Mouse (Mus musculus): Measurements from ENCODE around the gene Ncor2. TPM values are rescaled to one million over a fixed set of nuclear protein-coding genes. Genes with fewer than 3 reads are reported as not detected.

The Ncor2 gene
- polyA plus RNA-seq, 1 experiment from 2014 or later = 19.9 TPM

GRCm38 (mm10) chr5:125056696-125057554 is 122.1 kb downstream of the Ncor2 start:
- Histone ChIP-seq H3K27me3 (ENCODE audit: control insufficient read depth, insufficient read depth, low read depth, low read length) (no peaks in the 10 kb centered on the region), H3K4me2 (ENCODE audit: low read length) (peak overlapping the region; percentile 68; the same call in 1 of the 2 replicates), H3K9me3 (replicated peaks; ENCODE audit: control insufficient read depth, low read length, poor library complexity, severe bottlenecking) (no peaks in the 10 kb centered on the region), H3K4me3 (ENCODE audit: low read depth, low read length) (no peak overlapping the region), H3K27ac (ENCODE audit: low read length) (no peak overlapping the region), H3K4me1 (ENCODE audit: control insufficient read depth, insufficient read depth, low read length) (peaks cover 37% of the 10 kb centered on the region), H3K36me3 (ENCODE audit: control insufficient read depth, insufficient read depth, low read length) (no peaks in the 10 kb centered on the region; the same call in 1 of the 2 replicates), H3K9ac (ENCODE audit: low read depth, low read length) (no peak overlapping the region)
- WGBS = 6% methylated on average over 18 of the region's 19 CpGs
- ATAC-seq = no peak

GRCm38 (mm10) chr5:125056331-125056695 is 122.7 kb downstream of the Ncor2 start:
- no peak overlapping the region for H3K4me2 ChIP-seq (ENCODE audit: low read length)

GRCm38 (mm10) chr5:125055901-125056300 is 123.1 kb downstream of the Ncor2 start:
- Histone ChIP-seq H3K4me3 (ENCODE audit: low read depth, low read length) (no peak overlapping the region), H3K27me3 (ENCODE audit: control insufficient read depth, insufficient read depth, low read depth, low read length) (no peaks in the 10 kb centered on the region), H3K4me2 (ENCODE audit: low read length) (no peak overlapping the region), H3K36me3 (ENCODE audit: control insufficient read depth, insufficient read depth, low read length) (no peaks in the 10 kb centered on the region), H3K4me1 (ENCODE audit: control insufficient read depth, insufficient read depth, low read length) (peaks cover 37% of the 10 kb centered on the region), H3K9me3 (replicated peaks; ENCODE audit: control insufficient read depth, low read length, poor library complexity, severe bottlenecking) (no peaks in the 10 kb centered on the region), H3K27ac (ENCODE audit: low read length) (no peak overlapping the region), H3K9ac (ENCODE audit: low read depth, low read length) (no peak overlapping the region)
- ATAC-seq = no peak
- 62% methylated on average over 8 of the region's 8 CpGs for WGBS

More at GRCm38 (mm10) chr5:125056331-125056695, 122.7 kb downstream of the Ncor2 start:
- Histone ChIP-seq H3K36me3 (ENCODE audit: control insufficient read depth, insufficient read depth, low read length) (no peaks in the 10 kb centered on the region; the same call in 1 of the 2 replicates), H3K4me3 (ENCODE audit: low read depth, low read length) (no peak overlapping the region), H3K4me1 (ENCODE audit: control insufficient read depth, insufficient read depth, low read length) (peaks cover 37% of the 10 kb centered on the region), H3K9ac (ENCODE audit: low read depth, low read length) (no peak overlapping the region), H3K27ac (ENCODE audit: low read length) (no peak overlapping the region), H3K27me3 (ENCODE audit: control insufficient read depth, insufficient read depth, low read depth, low read length) (no peaks in the 10 kb centered on the region), H3K9me3 (replicated peaks; ENCODE audit: control insufficient read depth, low read length, poor library complexity, severe bottlenecking) (no peaks in the 10 kb centered on the region)
- no peak for ATAC-seq
- WGBS = 19% methylated on average over 6 of the region's 6 CpGs

GRCm38 (mm10) chr5:125053661-125054060 is 125.4 kb downstream of the Ncor2 start:
- H3K27ac ChIP-seq (ENCODE audit: low read length) = no peak overlapping the region
- peaks cover 9% of the 10 kb centered on the region; the same call in 1 of the 2 replicates for H3K36me3 ChIP-seq (ENCODE audit: control insufficient read depth, insufficient read depth, low read length)
- no peak for ATAC-seq
- no peak overlapping the region for H3K4me2 ChIP-seq (ENCODE audit: low read length)
- no peak overlapping the region for H3K9ac ChIP-seq (ENCODE audit: low read depth, low read length)
- no peak overlapping the region for H3K4me3 ChIP-seq (ENCODE audit: low read depth, low read length)
- H3K27me3 ChIP-seq (ENCODE audit: control insufficient read depth, insufficient read depth, low read depth, low read length) = no peaks in the 10 kb centered on the region
- WGBS = 73% methylated on average over 7 of the region's 7 CpGs
- H3K4me1 ChIP-seq (ENCODE audit: control insufficient read depth, insufficient read depth, low read length) = peaks cover 27% of the 10 kb centered on the region
- H3K9me3 ChIP-seq (replicated peaks; ENCODE audit: control insufficient read depth, low read length, poor library complexity, severe bottlenecking) = no peaks in the 10 kb centered on the region

- peaks cover 14% of the 10 kb centered on the region for H3K36me3 ChIP-seq (ENCODE audit: control insufficient read depth, insufficient read depth, low read length)
- no peak overlapping the region for H3K27ac ChIP-seq (ENCODE audit: low read length)
- H3K9ac ChIP-seq (ENCODE audit: low read depth, low read length) = no peak overlapping the region; the same call in 1 of the 2 replicates
- H3K4me3 ChIP-seq (ENCODE audit: low read depth, low read length) = no peak overlapping the region
- 73% methylated on average over 22 of the region's 23 CpGs for WGBS
- H3K4me2 ChIP-seq (ENCODE audit: low read length) = no peak overlapping the region
- H3K27me3 ChIP-seq (ENCODE audit: control insufficient read depth, insufficient read depth, low read depth, low read length) = no peaks in the 10 kb centered on the region
- peaks cover 19% of the 10 kb centered on the region for H3K4me1 ChIP-seq (ENCODE audit: control insufficient read depth, insufficient read depth, low read length)
- no peak for ATAC-seq
- H3K9me3 ChIP-seq (replicated peaks; ENCODE audit: control insufficient read depth, low read length, poor library complexity, severe bottlenecking) = no peaks in the 10 kb centered on the region
These were observed 126.2 kb downstream of the Ncor2 start for GRCm38 (mm10) chr5:125052603-125053488.

- peaks cover 20% of the 10 kb centered on the region for H3K36me3 ChIP-seq (ENCODE audit: control insufficient read depth, insufficient read depth, low read length)
- WGBS = 81% methylated on average over 10 of the region's 10 CpGs
- ATAC-seq = no peak
These were observed 126.8 kb downstream of the Ncor2 start for GRCm38 (mm10) chr5:125052237-125052602.

GRCm38 (mm10) chr5:125049481-125049880 is 129.5 kb downstream of the Ncor2 start:
- Histone ChIP-seq H3K36me3 (ENCODE audit: control insufficient read depth, insufficient read depth, low read length) (peaks cover 23% of the 10 kb centered on the region), H3K4me3 (ENCODE audit: low read depth, low read length) (no peak overlapping the region), H3K4me2 (ENCODE audit: low read length) (no peak overlapping the region), H3K4me1 (ENCODE audit: control insufficient read depth, insufficient read depth, low read length) (peaks cover 3% of the 10 kb centered on the region; the same call in 1 of the 2 replicates), H3K9ac (ENCODE audit: low read depth, low read length) (no peak overlapping the region), H3K9me3 (replicated peaks; ENCODE audit: control insufficient read depth, low read length, poor library complexity, severe bottlenecking) (no peaks in the 10 kb centered on the region), H3K27ac (ENCODE audit: low read length) (no peak overlapping the region), H3K27me3 (ENCODE audit: control insufficient read depth, insufficient read depth, low read depth, low read length) (no peaks in the 10 kb centered on the region)
- WGBS = 96% methylated on average over 4 of the region's 4 CpGs
- ATAC-seq = no peak

More at GRCm38 (mm10) chr5:125052237-125052602, 126.8 kb downstream of the Ncor2 start:
- H3K9ac ChIP-seq (ENCODE audit: low read depth, low read length) = no peak overlapping the region; the same call in 1 of the 2 replicates
- no peak overlapping the region for H3K4me2 ChIP-seq (ENCODE audit: low read length)
- H3K4me1 ChIP-seq (ENCODE audit: control insufficient read depth, insufficient read depth, low read length) = peaks cover 13% of the 10 kb centered on the region
- H3K4me3 ChIP-seq (ENCODE audit: low read depth, low read length) = no peak overlapping the region
- no peaks in the 10 kb centered on the region for H3K9me3 ChIP-seq (replicated peaks; ENCODE audit: control insufficient read depth, low read length, poor library complexity, severe bottlenecking)
- no peak overlapping the region for H3K27ac ChIP-seq (ENCODE audit: low read length)
- H3K27me3 ChIP-seq (ENCODE audit: control insufficient read depth, insufficient read depth, low read depth, low read length) = no peaks in the 10 kb centered on the region

- H3K27ac ChIP-seq (ENCODE audit: low read length) = peak overlapping the region; percentile 37; the same call in 1 of the 2 replicates
- ATAC-seq = no peak
- no peak overlapping the region for H3K9ac ChIP-seq (ENCODE audit: low read depth, low read length)
- no peak overlapping the region for H3K4me2 ChIP-seq (ENCODE audit: low read length)
- no peaks in the 10 kb centered on the region for H3K9me3 ChIP-seq (replicated peaks; ENCODE audit: control insufficient read depth, low read length, poor library complexity, severe bottlenecking)
- no peaks in the 10 kb centered on the region for H3K27me3 ChIP-seq (ENCODE audit: control insufficient read depth, insufficient read depth, low read depth, low read length)
- H3K4me1 ChIP-seq (ENCODE audit: control insufficient read depth, insufficient read depth, low read length) = peaks cover 3% of the 10 kb centered on the region; the same call in 1 of the 2 replicates
- no peak overlapping the region for H3K4me3 ChIP-seq (ENCODE audit: low read depth, low read length)
- H3K36me3 ChIP-seq (ENCODE audit: control insufficient read depth, insufficient read depth, low read length) = peaks cover 26% of the 10 kb centered on the region
- 76% methylated on average over 5 of the region's 5 CpGs for WGBS
These were observed 132.6 kb downstream of the Ncor2 start for GRCm38 (mm10) chr5:125046436-125046835.
